Mouse (Mus musculus): ENCODE measurements around the gene Btg4.

Btg4 gene

DNA sequence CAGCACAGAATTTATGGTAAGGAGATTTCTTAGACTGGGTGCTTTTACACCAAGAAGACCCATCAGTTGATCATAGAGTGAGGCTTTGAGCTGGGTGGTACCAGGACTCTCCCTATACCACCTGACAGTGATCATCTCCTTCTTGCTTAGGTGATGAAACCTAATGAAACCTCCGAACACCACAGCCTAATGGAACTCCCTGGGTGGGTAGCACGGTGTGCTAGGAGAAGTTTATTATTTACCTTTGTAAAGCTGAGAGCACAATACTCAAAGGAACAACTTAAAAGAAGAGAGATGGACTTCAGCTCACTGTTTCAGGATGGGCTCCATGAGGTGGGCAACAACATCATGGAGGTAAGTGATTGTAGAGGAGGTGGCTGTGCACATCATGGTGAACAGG lies at the start of gene Btg4:
TSS of gene Btg4 (plus strand) at position 301 of the 400 bp plus-strand sequence.
- DNase-seq = no peak

DNA sequence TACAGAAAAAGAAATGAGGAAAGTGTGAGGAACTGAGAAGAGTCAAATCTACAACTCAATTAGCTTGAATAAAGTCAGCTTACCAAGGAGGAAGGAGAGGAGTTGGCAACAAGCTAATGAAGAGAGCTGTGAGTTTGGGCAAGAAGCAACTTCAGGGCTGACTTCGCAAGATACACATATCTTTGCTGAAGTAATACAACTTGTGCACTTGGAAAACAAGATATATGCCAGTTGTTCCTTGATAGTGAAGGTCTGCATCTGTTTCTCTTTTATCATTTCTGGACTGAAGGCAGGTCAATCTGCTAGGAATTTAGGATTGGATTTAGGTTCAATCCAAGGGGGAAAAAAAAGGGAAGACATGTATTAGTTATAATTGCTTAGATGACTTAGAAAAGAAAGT lies 47.1 kb upstream of the Btg4 start:
- no peak for DNase-seq

DNA sequence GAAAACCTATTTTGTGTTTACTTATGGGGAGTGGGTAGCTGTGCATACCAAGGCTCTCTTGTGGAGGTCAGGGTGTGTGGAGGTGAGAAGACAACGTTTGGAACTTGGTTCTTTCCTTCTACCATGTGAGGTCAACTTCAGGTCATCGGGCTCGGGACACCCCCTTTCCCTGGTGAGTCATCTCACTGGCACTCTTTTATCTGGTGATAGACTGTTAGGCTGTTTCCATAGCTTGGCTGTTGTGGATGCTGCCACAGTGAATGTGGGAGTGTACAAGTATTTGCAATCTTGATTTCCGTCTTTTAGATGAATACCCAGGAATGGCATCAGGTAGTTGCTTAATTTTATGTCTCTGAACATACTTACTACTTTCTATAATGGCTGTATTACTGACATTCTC lies 45.0 kb upstream of the Btg4 start:
- DNase-seq = no peak

DNA sequence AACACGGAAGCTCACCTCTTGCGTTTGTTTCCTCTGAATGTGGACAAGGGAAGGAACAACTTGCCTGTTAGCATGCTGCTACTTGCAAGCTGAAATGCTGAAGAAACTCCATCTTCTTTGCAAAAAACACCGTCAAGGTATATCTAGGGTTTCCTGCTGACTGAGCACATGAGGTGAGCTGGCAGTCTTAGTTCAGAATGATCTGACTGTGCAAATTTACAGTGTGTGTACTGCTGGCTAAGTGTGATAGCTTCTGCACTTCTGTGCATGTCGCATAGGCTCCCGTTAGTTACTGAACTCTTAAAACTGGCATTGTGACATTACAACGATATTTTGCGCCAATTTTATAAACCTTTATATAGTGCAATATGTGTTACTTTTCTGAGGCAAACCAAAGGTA lies 41.0 kb upstream of the Btg4 start:
- DNase-seq = no peak

DNA sequence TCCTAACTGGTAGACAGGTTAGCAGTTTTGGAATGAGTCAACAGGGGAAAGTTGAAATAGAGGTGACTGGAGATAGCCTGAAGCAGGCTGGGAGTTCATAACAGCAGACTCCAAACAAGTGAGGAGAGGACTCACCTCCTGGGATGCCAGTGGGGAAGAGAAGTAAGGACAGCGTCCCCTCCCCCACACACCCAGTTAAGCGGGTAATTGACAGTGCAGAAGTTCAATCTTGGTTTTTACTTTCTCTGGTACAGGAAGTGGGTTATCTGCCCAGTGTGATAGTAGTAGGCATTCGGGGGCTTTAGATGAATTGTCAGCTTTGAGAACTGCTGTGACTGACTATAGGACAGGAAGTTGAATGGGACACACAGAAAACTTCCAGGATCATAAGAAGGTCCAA lies 40.4 kb upstream of the Btg4 start:
- DNase-seq = no peak

DNA sequence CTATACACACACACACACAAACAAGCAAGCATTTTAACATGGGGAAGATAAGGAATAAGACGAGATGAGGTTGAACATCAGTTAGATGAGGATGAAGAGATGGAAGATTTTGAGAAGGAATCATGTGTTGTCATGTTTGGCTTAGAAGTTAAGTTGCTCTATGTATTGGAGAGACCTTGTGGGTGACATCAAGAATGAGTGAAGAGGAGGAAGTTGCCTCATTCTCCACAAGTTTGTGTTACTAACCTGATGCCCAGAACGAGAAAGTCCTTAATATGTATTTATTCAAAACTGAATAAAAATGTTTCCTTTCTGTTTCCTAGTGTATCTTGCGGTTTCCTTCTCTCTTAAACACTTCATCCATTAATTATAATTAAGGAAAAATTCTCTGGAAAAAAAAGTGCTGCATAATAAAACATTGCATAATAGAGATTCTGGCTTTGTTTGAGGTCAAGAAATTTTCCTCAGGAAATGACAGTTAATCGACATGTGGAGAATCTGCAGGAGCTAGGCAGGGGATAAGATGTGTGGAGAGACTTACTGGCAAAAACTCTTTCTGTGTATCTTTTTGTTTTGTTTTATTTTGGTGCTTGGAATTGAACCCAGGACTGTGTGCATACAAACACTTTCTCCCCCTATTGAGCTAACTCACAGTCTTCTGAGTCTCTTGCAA lies 39.4 kb upstream of the Btg4 start:
- no peak for DNase-seq

DNA sequence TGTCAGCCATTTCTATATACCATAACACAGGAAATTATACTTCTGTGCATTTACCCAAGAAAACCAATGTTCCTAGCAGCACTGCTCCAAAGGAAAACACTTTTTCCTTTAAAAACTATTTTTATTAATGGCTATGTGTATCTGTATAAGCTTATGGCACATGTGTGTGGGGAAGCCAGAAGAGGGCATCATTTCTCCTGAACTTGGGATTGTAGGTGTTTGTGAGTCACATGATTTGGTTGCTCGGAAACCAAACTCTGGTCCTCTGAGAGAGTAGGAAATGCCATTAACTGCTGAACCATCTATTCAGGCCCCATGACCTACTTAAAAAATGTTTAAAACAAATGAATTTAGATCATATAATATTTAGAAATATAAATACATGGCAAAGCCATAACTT lies 33.7 kb upstream of the Btg4 start:
- peak; percentile 12 for DNase-seq

DNA sequence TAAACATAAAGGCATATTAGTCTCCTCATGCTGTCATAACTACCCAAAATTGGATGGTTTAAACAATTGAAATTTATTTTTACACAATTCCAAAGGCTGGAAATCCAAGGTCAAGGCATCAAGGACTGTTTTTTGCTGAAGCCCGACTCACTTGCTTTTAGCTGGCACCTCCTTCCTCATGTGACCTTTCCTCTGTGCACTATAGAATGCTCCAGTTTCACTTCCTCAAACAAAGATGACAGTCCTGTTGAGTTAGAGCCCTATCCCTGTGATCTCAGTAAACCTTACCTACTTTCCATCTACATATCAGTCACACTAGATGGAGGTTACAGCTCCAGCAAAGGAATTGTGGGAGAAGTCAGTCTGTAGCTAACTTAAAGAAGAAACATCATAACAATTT lies 30.6 kb upstream of the Btg4 start:
- no peak for DNase-seq

DNA sequence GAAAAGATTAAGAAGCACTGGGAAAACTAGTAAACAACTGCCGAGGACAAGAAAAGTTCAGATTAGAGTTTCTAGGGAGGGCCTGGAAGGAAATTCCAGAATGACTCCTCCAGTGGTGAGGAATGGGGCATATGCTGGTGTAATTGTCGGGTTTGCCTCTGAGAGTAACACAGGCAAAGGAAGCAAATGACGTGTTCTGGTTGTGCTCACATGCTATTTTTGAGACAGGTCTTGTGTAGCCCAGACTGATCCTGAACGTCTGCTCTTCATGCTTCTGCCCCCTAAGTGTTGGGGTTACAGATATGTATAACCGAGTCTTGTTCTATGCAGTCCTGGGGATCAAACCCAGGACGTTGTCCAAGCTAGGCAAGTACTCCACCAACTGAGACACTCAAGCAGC lies 29.1 kb upstream of the Btg4 start:
- DNase-seq = no peak

DNA sequence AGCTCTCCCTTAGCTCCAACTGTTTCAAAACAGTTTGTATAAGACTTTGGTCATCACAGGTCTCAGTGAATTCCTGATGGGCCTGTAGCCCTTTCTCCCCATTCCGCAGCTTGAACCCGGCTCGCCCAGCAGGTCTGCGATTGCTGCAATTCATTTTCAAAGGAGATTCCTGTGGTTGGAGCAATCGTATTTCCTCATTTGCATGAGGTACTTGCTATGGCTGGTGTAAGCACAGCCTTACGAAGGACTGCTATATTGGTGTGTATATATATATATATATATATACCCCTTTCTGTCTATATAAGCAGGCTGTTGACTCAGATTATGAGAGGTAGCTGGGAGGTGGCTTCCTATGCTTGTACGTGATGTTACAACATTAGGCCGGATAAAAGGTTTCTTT lies 28.4 kb upstream of the Btg4 start:
- DNase-seq = no peak

DNA sequence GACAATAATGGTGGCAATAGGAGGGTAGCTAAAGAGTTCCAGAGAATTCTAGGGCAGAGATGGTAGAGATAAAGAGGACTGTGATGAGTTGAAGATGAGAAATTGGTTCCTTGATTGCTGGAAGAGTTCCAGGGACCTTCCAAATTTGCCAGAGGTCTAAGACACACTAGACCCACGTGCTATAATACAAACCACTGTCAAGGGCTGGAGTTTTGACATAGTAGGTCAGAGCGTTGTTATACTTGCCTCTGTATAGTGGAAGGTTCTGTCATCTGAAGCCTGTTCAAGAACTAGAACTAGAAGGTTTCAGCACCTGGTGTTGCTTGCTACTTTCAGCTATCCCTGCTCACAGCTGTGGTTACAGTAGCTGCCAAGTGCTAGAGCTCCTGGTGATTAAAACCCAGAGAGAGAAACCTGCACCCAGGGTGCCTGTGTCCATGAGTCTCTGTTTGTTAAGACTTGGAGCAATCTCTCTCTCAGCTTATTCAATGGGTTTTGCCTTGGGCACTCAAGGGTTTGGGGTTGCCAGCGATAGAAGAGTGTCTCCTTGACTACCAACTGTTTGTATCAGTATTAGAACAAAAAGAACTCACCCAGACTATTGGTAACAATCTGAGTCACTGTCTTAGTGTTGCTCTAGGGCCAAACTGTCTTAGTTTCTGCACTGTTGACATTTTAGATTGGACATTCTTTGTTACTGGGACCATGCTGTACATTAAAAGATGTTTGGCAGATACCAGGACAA lies 27.7 kb upstream of the Btg4 start:
- DNase-seq = no peak

GRCm38 (mm10) chr9:51041491-51041980 lies 19.2 kb upstream of the Btg4 start:
- DNase-seq = no peak

- DNase-seq = no peak
Observed at GRCm38 (mm10) chr9:51042136-51042535, 18.6 kb upstream of the Btg4 start.

DNA sequence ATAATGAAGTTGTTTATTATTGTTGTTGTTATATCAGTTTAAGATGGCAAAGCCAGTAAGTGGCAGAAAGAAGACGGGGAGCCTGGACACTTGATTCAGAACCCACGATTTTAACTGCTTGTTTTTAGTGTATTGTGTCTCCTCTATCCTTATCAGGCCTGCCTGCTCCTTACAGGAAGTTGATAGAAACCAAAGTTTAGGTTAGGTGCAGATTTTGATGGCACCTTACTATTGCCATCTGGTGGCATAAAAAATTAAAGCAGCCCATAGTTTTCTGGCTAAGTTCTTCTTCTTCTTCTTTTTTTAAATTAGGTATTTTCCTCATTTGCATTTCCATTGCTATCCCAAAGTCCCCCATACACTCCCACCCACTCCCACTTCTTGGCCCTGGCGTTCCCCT lies 8.5 kb upstream of the Btg4 start:
- peak; percentile 6 for DNase-seq

GRCm38 (mm10) chr9:51056360-51057324 lies 4.1 kb upstream of the Btg4 start:
- DNase-seq = no peak

- DNase-seq = no peak
Observed at GRCm38 (mm10) chr9:51058951-51059521, 1.7 kb upstream of the Btg4 start.

GRCm38 (mm10) chr9:51068202-51068601 lies 7.5 kb downstream of the Btg4 start:
- peak; percentile 45 for DNase-seq

DNA sequence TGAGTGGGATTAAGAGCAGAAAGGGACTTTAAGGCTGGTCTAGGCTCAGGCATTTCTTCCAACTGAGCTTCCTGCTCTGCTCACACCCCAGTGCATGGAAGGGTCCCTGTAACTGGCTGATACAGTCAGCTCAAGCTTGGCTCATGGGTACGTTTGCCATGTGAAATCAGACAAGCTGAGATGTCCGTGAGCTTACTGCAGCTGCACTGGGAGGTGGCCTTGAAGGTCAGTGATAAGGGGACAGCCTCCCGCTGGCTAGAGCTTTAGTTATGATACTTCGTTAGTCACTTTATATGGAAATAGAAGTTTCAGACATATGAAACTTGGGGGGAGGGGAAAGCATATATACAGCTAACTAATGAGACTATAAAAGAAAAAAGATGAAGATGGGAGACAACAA lies 10.1 kb downstream of the Btg4 start:
- DNase-seq = no peak

- no peak for DNase-seq
Observed at GRCm38 (mm10) chr9:51075780-51076179, 15.1 kb downstream of the Btg4 start.

DNA sequence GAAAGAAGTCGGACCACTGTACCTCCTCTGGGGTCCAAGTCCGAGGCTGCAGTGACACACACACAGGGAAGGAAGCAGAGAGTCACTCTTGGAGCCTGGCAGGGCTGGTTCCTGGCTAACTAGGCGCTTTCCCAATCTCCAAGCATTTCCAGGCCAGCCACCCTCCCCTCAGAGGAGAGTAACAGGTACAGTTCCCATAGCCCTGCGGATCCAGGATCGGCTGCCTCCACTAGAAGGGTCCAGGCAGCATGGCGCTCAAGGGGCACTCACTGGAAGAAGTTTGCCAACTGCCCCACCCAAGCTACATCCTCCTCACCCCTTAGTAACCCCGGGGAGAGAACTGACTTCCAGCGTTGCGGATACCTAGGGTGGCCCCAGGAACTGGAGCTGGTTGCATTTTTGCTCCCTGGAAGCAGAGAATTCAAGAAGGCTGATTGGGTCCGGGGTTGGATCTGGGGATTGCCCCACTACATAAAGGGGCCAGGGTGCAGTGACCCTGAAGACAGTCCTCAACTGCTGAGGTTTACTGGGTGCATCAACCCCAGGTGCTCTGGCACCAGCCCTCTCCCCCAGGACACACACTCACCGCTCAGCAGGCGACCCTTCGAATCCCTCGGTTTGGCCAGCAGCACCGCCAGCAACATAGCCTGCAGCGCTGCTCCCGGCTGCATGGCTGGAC lies 15.7 kb downstream of the Btg4 start:
- DNase-seq = peak; percentile 43

DNA sequence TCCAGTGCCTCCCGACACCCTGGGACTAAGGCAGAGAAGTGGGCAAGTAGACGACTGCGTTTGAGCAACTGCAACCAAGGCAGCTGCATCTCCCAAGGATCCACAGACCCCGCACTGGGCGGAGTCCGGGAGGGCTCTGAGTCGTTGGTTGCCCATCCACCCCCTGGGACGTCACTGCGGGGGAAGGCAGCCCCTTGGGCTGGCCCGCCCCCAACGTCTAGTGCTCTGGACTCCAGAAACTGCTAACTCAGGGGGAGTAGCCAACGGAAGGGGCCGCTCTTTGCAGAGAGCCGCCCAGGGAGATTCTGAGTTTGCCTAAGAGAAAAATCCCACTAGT lies 16.2 kb downstream of the Btg4 start, which contains the start of gene Layn:
TSS of gene Layn (minus strand) at position 116 of the 337 bp plus-strand sequence.
- peak; percentile 90 for DNase-seq

DNA sequence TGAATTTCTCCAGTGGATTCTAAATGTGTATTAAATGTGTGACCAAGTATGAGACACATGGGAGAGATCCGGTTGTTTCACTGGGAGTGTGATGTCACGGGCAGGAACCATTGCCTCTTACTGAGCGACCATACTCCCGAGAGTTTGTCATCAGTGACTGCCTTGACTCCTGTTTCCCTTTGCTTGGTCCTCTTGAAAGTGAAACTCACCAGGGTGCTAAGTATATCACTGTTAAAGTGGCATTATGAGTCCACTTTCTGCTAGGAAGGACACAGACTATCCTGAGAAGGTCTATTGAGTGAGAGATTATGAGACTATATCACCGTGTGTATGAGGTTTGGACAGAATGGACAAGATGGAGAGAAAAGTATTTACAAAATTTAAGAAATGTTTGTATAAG lies 20.9 kb downstream of the Btg4 start:
- no peak for DNase-seq

Measured in retina, postnatal 1 day (tissue).